Mouse (Mus musculus) neural tube, embryonic 14.5 days (tissue): ENCODE measurements around the gene Adamts2. TPM values are rescaled to one million over a fixed set of nuclear protein-coding genes. Genes with fewer than 3 reads are reported as not detected.
A peak's percentile ranks its signal among the peaks of the same experiment; 100 is the strongest.

Source experiments
- ATAC-seq: fragments of 200-750 bp; cut with Nextera tagmentation; 2 replicates; pipeline ENCODE4 v1.8.0; 2017; ENCODE audit warnings: low read depth, mild to moderate bottlenecking, moderate TSS enrichment, moderate library complexity
- H3K27ac ChIP-seq: fragments of 300-500 bp; sonication (generic); 2 replicates; pipeline ENCODE4 v1.5.1; 2014; ENCODE audit warnings: low read depth, mild to moderate bottlenecking, control low read depth, low read length, moderate library complexity, mixed read lengths
- H3K27me3 ChIP-seq: fragments of 300-500 bp; sonication (generic); 2 replicates; pipeline ENCODE4 v1.6.1; 2014; ENCODE audit warnings: low read length; ENCODE audit not compliant: control insufficient read depth, insufficient read depth
- H3K36me3 ChIP-seq: fragments of 300-500 bp; sonication (generic); 2 replicates; pipeline ENCODE4 v1.6.1; 2014; ENCODE audit warnings: low read length, mixed read lengths; ENCODE audit not compliant: control insufficient read depth, insufficient read depth
- H3K4me1 ChIP-seq: fragments of 300-500 bp; sonication (generic); 2 replicates; pipeline ENCODE4 v1.6.1; 2014; ENCODE audit warnings: low read length; ENCODE audit not compliant: control insufficient read depth, insufficient read depth
- H3K4me2 ChIP-seq: fragments of 300-500 bp; sonication (generic); 2 replicates; pipeline ENCODE4 v1.6.1; 2014; ENCODE audit warnings: mild to moderate bottlenecking, low read depth, low read length, control low read depth
- H3K4me3 ChIP-seq: fragments of 300-500 bp; sonication (generic); 2 replicates; pipeline ENCODE4 v1.5.1; 2014; ENCODE audit warnings: low read depth, low read length, control low read depth, mixed read lengths
- H3K9ac ChIP-seq: fragments of 300-500 bp; sonication (generic); replicated peaks from 2 replicates; pipeline ENCODE4 v1.6.1; 2014; ENCODE audit warnings: low read depth, mild to moderate bottlenecking, control low read depth, low read length, mixed read lengths
- H3K9me3 ChIP-seq: fragments of 300-500 bp; sonication (generic); 2 replicates; pipeline ENCODE4 v1.6.1; 2016; ENCODE audit warnings: low read length; ENCODE audit not compliant: control insufficient read depth
- WGBS: fragments of 180-500 bp; shearing (Covaris S2); extraction: QIAGEN DNeasy Blood & Tissue Kit; methylation state at CpG from one replicate; pipeline ENCODE4 v1.1.7; 2014; 5-methylcytosine and 5-hydroxymethylcytosine counted together
- polyA plus RNA-seq: library from polyadenylated mRNA; unstranded; fragments of >200 nt; fragmentation: Nextera tagmentation; extraction: Ambion mirVana; gene quantifications from 2 replicates; pipeline ENCODE4 v1.2.1, GENCODE M21; 2014

The Adamts2 gene
- 2.4 and 5.7 TPM in 2 replicates for polyA plus RNA-seq

DNA sequence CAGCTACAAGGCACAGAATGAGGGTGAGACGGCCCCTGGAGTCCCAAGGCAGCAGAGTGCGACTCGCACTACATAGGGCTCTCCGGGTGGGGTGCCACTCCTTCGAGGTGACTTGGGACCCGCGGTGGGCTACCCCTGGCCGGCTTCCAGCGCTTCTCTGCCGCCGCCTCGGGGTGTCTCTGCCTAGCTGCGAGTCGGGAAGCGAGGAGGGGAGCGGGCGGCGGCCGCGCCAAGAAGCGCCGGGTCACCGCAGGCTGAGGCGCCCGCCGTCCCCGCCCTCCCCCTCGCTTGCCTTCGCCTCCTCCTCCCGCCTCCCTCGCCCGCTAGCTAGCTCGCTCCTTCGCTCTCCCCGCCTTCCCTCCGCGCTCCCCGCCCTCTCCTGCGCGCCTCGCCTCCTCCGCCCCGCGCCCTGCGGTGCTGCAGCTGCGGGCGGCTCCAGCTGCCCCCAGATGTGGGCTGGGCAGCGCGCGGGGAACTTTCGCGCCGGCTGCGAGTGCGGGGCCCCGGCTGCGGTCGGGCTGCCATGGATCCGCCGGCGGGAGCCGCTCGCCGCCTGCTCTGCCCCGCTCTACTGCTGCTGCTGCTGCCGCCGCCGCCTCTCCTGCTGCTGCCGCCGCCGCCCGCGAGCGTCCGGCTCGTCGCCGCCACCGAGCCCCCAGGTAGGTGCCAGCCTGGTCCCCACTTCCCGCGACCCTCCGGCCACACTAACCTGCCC, at the start of gene Adamts2:
TSS of gene Adamts2 (plus strand) at position 444 of the 715 bp plus-strand sequence.
- peak within 1 kb of the TSS; percentile 59 for H3K4me3 ChIP-seq
- H3K9ac ChIP-seq = peak within 1 kb of the TSS; percentile 46
- peaks cover 11% of the 10 kb centered on the region for H3K4me1 ChIP-seq
- H3K27me3 ChIP-seq = peaks cover 32% of the 10 kb centered on the region
- peak; percentile 76 for ATAC-seq
- peak within 1 kb of the TSS; percentile 100 for H3K4me2 ChIP-seq
- WGBS = 1% methylated on average over 54 of the region's 82 CpGs
- no peak within 1 kb of the TSS for H3K27ac ChIP-seq
- no peaks in the 10 kb centered on the region for H3K36me3 ChIP-seq
- no peaks in the 10 kb centered on the region for H3K9me3 ChIP-seq

DNA sequence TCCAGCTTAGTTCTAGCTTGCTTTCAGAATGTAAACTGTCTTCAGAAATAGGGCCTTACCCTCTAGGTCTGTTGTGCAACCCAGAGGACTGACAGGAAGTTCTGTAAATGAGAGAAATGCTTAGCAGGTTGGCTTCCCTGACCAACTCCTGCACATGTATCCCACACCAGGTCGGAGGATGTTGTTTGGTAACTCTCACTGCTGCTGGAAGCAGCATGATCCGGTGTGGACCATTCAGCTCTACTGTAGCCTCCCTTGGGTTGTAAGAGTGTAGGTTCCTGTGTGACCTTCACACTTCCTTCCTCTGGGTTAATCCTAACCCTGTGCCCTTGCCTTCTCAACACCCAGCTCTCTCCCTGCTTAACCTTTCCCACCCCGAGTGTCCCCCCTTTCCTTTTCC, 44.8 kb upstream of the Adamts2 start:
- no peak overlapping the region for H3K9ac ChIP-seq
- 98% methylated on average over 3 of the region's 3 CpGs for WGBS
- no peak for ATAC-seq
- H3K36me3 ChIP-seq = no peaks in the 10 kb centered on the region
- H3K27me3 ChIP-seq = no peaks in the 10 kb centered on the region
- H3K9me3 ChIP-seq = no peaks in the 10 kb centered on the region; the same call in none of the 2 replicates
- no peak overlapping the region for H3K4me2 ChIP-seq
- H3K27ac ChIP-seq = no peak overlapping the region
- H3K4me1 ChIP-seq = no peaks in the 10 kb centered on the region
- no peak overlapping the region for H3K4me3 ChIP-seq

DNA sequence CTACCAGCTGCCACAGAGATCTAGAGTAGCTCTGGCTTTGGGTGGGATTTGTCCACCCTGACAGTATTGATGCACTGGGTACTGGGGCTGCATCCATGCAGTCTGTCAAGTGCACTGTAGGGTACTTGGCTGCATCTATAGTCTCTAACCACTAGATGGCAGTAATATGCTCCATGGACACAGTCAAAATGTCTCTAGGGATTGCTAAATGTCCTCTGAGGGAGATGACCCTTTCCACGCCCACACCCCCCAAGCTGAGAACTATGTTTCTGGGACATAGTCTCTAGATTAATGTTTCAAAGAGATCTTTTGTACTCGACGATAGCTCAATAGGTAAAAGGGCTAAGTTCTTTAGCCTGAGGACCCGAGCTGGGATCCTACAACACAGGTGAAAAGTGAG, 42.8 kb upstream of the Adamts2 start:
- no peak for ATAC-seq
- 34% methylated on average over 4 of the region's 4 CpGs for WGBS

DNA sequence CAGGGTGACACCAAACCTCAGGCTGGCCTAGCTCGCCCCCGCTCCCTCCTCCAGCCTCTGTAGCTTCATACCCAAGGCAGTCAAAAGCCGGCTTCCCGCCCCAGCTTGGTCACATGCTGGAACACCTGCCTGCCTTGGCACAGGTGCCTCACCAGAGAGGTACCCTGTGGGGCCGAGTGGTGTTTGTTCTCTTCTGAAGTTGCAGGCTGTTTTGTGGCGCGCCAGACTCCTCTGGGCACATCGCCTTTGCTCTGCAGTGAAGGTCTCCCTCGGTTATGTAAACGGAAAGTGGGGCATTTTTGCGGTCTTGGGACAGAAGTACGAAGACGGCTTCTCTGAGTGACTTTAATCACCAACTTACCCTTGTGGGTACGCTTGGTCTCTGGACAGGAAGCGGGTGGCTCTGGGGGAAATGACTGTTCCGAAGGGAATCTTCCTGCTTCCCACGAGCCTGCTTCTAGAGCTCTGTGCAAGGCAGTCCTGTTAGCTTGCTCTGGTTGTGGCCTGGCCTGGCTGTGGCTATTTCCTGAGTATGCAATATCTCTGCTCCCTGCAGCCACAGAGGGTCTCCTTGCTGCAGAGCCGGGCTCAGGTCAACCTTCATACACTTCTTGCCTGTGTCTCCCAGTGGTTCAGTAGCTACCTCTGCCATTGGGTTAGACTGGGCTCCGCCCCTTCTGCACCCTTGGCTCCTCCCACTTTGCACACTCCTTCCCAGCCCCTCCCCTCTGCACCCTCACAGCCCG, 36.2 kb upstream of the Adamts2 start:
- Histone ChIP-seq H3K36me3 (no peaks in the 10 kb centered on the region), H3K9ac (no peak overlapping the region), H3K27ac (no peak overlapping the region), H3K27me3 (no peaks in the 10 kb centered on the region), H3K4me3 (no peak overlapping the region), H3K4me2 (no peak overlapping the region), H3K9me3 (no peaks in the 10 kb centered on the region), H3K4me1 (no peaks in the 10 kb centered on the region)
- ATAC-seq = no peak
- WGBS = 84% methylated on average over 20 of the region's 20 CpGs

More for the DNA sequence above, 42.8 kb upstream of the Adamts2 start:
- Histone ChIP-seq H3K9ac (no peak overlapping the region), H3K9me3 (no peaks in the 10 kb centered on the region; the same call in none of the 2 replicates), H3K4me1 (no peaks in the 10 kb centered on the region), H3K36me3 (no peaks in the 10 kb centered on the region), H3K4me3 (no peak overlapping the region), H3K27me3 (no peaks in the 10 kb centered on the region), H3K27ac (no peak overlapping the region), H3K4me2 (no peak overlapping the region)

DNA sequence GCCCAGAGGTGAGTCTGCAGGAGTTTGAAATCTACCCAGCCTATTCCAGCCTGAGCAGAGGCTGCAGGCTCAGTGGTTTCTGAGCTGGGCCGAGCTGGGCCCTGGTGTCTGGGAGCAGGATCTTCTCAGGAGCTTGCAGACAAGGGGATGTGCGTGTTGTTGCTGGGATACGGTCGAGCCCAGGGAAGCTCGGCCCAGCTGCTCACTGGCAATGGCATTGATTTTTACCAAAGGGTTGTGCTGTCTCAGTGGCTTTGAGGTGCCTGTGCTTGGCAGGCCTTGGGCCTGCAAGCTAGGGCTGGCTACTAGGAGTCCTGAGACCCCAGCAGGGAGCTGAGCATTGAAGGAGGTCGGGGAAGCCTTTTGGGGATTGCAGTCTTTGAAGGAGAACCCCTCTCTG, 30.4 kb upstream of the Adamts2 start:
- ATAC-seq = no peak
- Histone ChIP-seq H3K4me2 (no peak overlapping the region), H3K27me3 (no peaks in the 10 kb centered on the region), H3K9ac (no peak overlapping the region), H3K9me3 (no peaks in the 10 kb centered on the region), H3K27ac (no peak overlapping the region), H3K4me3 (no peak overlapping the region), H3K4me1 (no peaks in the 10 kb centered on the region), H3K36me3 (no peaks in the 10 kb centered on the region)
- WGBS = 59% methylated on average over 6 of the region's 6 CpGs

DNA sequence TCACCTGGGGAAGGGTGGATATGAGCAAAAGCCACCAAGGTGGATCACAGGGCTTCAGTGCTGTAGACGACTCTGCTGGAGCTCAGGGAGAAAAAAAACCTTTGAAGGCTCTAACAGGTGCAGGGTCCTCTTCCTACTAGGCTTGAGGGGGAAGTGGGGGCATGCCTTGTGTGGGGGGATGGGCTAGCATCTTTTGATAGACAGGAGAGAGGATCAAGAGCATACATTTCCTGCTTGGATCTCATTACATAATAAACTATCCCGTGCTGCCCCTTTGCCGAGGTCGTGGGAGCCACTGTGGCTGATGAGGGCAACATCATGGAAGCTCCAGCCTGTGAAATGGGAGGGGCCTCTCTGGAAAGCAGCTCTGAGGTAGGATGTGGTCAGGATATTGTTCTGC, 25.4 kb upstream of the Adamts2 start:
- Histone ChIP-seq H3K4me1 (no peaks in the 10 kb centered on the region), H3K27ac (no peak overlapping the region), H3K9ac (no peak overlapping the region), H3K4me3 (no peak overlapping the region), H3K4me2 (no peak overlapping the region), H3K27me3 (no peaks in the 10 kb centered on the region), H3K9me3 (no peaks in the 10 kb centered on the region), H3K36me3 (no peaks in the 10 kb centered on the region)
- 71% methylated on average over 4 of the region's 4 CpGs for WGBS
- ATAC-seq = no peak

DNA sequence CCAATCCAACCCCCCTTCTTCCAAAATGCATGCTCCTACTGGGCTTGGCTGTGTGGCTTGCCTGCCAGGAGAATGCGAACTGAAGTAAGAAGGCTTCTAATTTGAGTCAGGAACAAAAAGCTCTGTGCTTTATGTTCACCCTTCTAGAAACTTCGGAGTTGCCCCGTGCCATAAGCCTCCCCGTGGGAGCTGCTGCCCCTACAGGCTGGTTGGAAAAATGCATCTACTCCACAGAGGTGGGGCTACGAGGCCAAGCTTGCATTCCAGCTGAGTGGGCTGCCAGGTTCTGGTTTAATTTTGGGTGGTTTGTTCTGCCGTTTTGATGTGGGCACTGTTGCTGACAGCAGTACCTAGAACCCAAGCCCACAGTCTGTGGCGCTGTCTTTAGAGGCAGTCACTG, 14.9 kb upstream of the Adamts2 start:
- no peak overlapping the region for H3K9ac ChIP-seq
- no peaks in the 10 kb centered on the region for H3K36me3 ChIP-seq
- no peak overlapping the region for H3K4me2 ChIP-seq
- H3K27ac ChIP-seq = no peak overlapping the region
- no peak for ATAC-seq
- H3K27me3 ChIP-seq = no peaks in the 10 kb centered on the region
- H3K4me3 ChIP-seq = no peak overlapping the region
- WGBS = 57% methylated on average over 7 of the region's 7 CpGs
- no peaks in the 10 kb centered on the region for H3K4me1 ChIP-seq
- H3K9me3 ChIP-seq = no peaks in the 10 kb centered on the region

DNA sequence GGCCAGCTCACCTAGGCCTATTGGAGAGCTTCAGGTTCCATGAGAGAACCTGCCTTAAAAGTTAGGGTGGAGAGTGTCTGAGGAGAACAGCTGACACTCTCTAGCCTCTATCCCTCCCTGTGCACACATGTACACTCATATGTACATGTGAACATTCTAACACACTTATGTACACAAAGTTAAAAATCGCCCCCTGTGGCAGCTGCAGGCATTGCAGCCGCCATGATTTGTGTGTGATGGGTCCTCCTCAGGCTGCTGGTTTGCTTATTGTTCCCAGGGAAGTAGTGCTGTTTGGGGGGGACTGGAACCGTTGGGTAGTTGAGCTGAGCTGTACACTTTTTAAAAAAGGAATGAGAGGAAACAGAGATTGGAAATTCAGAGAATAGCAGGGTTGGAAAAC, 14.1 kb upstream of the Adamts2 start:
- Histone ChIP-seq H3K4me2 (no peak overlapping the region), H3K27ac (no peak overlapping the region), H3K27me3 (no peaks in the 10 kb centered on the region), H3K4me3 (no peak overlapping the region), H3K36me3 (no peaks in the 10 kb centered on the region), H3K4me1 (no peaks in the 10 kb centered on the region), H3K9me3 (no peaks in the 10 kb centered on the region), H3K9ac (no peak overlapping the region)
- WGBS = 8% methylated on average over 3 of the region's 3 CpGs
- no peak for ATAC-seq

DNA sequence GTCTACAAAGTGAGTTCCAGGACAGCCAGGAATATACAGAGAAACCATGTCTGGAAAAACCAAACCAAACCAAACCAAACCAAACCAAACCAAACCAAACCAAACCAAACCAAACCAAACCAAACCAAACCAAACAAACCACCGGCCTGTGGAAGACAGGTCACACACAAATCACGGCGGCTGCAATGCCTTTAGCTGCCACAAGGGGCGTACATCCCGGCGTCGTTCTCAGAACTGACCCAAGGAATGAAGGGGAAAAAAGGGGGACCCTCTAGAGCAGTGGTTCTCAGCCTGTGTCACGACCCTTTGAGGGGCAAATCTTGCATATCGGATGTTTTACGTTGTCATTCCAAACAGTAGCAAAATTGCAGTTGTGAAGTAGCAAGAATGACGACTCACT, 12.8 kb upstream of the Adamts2 start:
- no peak for ATAC-seq
- H3K36me3 ChIP-seq = no peaks in the 10 kb centered on the region
- no peaks in the 10 kb centered on the region for H3K9me3 ChIP-seq
- H3K9ac ChIP-seq = no peak overlapping the region
- no peak overlapping the region for H3K4me2 ChIP-seq
- H3K27ac ChIP-seq = no peak overlapping the region
- WGBS = 35% methylated on average over 11 of the region's 11 CpGs
- H3K27me3 ChIP-seq = no peaks in the 10 kb centered on the region
- H3K4me3 ChIP-seq = no peak overlapping the region
- H3K4me1 ChIP-seq = no peaks in the 10 kb centered on the region
